26 mouse cellular contexts compared by ENCODE assay signal in the genomic region with DNA sequence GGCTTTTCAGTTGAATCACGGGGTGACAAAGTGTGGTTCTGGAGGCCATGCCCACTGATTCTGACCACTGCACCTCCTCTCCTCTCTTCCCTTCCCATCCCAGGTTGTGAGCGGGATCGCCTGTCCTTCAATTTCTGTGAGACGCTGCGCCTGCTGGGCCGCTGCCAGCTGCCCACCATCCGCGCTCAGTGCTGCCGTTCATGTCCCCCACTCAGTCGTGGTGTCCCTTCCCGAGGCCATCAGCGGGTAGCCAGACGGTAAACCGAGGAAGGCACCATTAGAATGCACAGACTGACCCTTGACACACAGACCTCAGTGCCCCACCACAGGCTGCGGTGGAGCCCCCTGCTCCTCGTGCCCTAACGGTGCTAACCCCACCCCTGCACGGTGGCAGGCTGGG. TPM values are rescaled to one million over a fixed set of nuclear protein-coding genes. Genes with fewer than 3 reads are reported as not detected.
DNase-seq lines count a peak whose midpoint lies in the region; ATAC-seq and TF ChIP-seq lines count a peak whose summit lies in the region.
"Had no signal": no experiment of that assay in that cellular context is flagged by ENCODE, and none has a peak within 500 bp of the region (broad histone marks: within the 10 kb centered on the region; RNA-seq: fewer than 3 reads in every experiment).

No protein-coding gene starts in this region.

- 92% methylated on average over 18 of the region's 18 CpGs for WGBS in heart, embryonic 13.5 days
- 89% methylated on average over 18 of the region's 18 CpGs for WGBS in heart, postnatal 0 days

- H3K27ac ChIP-seq in heart, embryonic 13.5 days (replicated peaks): peak overlapping the region; percentile 91; the same call in 1 of the 2 replicates
- peak overlapping the region; percentile 95 for H3K27ac ChIP-seq in heart, postnatal 0 days (ENCODE audit: low read depth)
- H3K27ac ChIP-seq: embryonic facial prominence, embryonic 10.5 days; embryonic facial prominence, embryonic 13.5 days; forebrain, embryonic 12.5 days; forebrain, embryonic 15.5 days; hindbrain, embryonic 12.5 days; hindbrain, embryonic 15.5 days had no signal

- no peak for ATAC-seq in heart, embryonic 13.5 days (ENCODE audit: extremely low read depth, insufficient number of reproducible peaks, low FRiP score, low TSS enrichment)
- no peak for ATAC-seq in heart, postnatal 0 days (ENCODE audit: insufficient read depth, low read depth)
- ATAC-seq: forebrain, embryonic 15.5 days; intestine, postnatal 0 days had no signal

- peak; percentile 93 for DNase-seq in heart, adult 11 months
- no peak for DNase-seq in heart, postnatal 14 days
- DNase-seq in heart, adult 18-20 months: no peak
- no peak for DNase-seq in heart, postnatal 0 days (ENCODE audit: low spot score)
- DNase-seq in heart, postnatal 4 days: no peak
- DNase-seq: adrenal gland, adult 2 months; adrenal gland, postnatal 14 days; cerebellum, adult 11-12 months; cerebellum, adult 8-10 months; cerebellum, postnatal 10 days; cerebellum, postnatal 36 days; embryo, embryonic 11 days; gastrocnemius, postnatal 25 days; kidney, adult 2 months had no signal

- no peak overlapping the region for H3K9ac ChIP-seq in heart, embryonic 13.5 days
- H3K9ac ChIP-seq in heart, postnatal 0 days (replicated peaks; ENCODE audit: low read depth, low read length): no peak overlapping the region
- H3K9ac ChIP-seq: embryonic facial prominence, embryonic 13.5 days; forebrain, embryonic 12.5 days; forebrain, embryonic 15.5 days; hindbrain, embryonic 12.5 days; hindbrain, embryonic 15.5 days had no signal

- H3K4me3 ChIP-seq in heart, embryonic 13.5 days: no peak overlapping the region
- no peak overlapping the region for H3K4me3 ChIP-seq in heart, postnatal 0 days (ENCODE audit: low read depth, low read length)
- H3K4me3 ChIP-seq: embryonic facial prominence, embryonic 10.5 days; embryonic facial prominence, embryonic 13.5 days; erythroblast, embryonic 14.5 days; forebrain, embryonic 12.5 days; forebrain, embryonic 15.5 days; hindbrain, embryonic 12.5 days; hindbrain, embryonic 15.5 days had no signal

- intact Hi-C loops in heart, postnatal 14 days (cut with DNase I): loop anchor here (5.0 kb wide), 1 partner anchor 118 kb away; no protein-coding TSS in a partner anchor

- H3K27me3 ChIP-seq in heart, embryonic 13.5 days (replicated peaks): no peaks in the 10 kb centered on the region
- H3K27me3 ChIP-seq in heart, postnatal 0 days (ENCODE audit: control insufficient read depth, insufficient read depth, low read length): no peaks in the 10 kb centered on the region
- H3K27me3 ChIP-seq: embryonic facial prominence, embryonic 13.5 days; forebrain, embryonic 12.5 days; forebrain, embryonic 15.5 days; hindbrain, embryonic 12.5 days; hindbrain, embryonic 15.5 days had no signal

- TF ChIP-seq EP300 in heart, postnatal 0 days (IDR thresholded peaks at IDR 0.05; ENCODE audit: low read depth): no peak

- H3K36me3 ChIP-seq in heart, embryonic 13.5 days: peaks cover 39% of the 10 kb centered on the region
- H3K36me3 ChIP-seq in heart, postnatal 0 days (replicated peaks; ENCODE audit: control insufficient read depth, insufficient read depth, low read length): 0 out of 2 replicates have a peak, but pooled peaks cover 31% of the 10 kb centered on the region

- no peak overlapping the region for H3K4me2 ChIP-seq in heart, embryonic 13.5 days
- H3K4me2 ChIP-seq in heart, postnatal 0 days (ENCODE audit: low read depth, low read length): no peak overlapping the region
- H3K4me2 ChIP-seq: embryonic facial prominence, embryonic 13.5 days; forebrain, embryonic 12.5 days; forebrain, embryonic 15.5 days; heart, embryonic 11.5 days; hindbrain, embryonic 12.5 days; hindbrain, embryonic 15.5 days had no signal

- H3K4me1 ChIP-seq in heart, embryonic 13.5 days: peaks cover 22% of the 10 kb centered on the region
- peaks cover 29% of the 10 kb centered on the region for H3K4me1 ChIP-seq in heart, postnatal 0 days (ENCODE audit: control insufficient read depth, insufficient read depth)
- H3K4me1 ChIP-seq: forebrain, embryonic 12.5 days; forebrain, embryonic 15.5 days; hindbrain, embryonic 12.5 days had no signal

- no peak for TF ChIP-seq CTCF in heart, postnatal 0 days (IDR thresholded peaks at IDR 0.05; ENCODE audit: low read depth)

- H3K9me3 ChIP-seq in heart, embryonic 13.5 days: no peaks in the 10 kb centered on the region
- no peaks in the 10 kb centered on the region for H3K9me3 ChIP-seq in heart, postnatal 0 days (replicated peaks; ENCODE audit: control insufficient read depth, low read length)
- H3K9me3 ChIP-seq: embryonic facial prominence, embryonic 10.5 days; embryonic facial prominence, embryonic 13.5 days; forebrain, embryonic 12.5 days; forebrain, embryonic 15.5 days; hindbrain, embryonic 12.5 days; hindbrain, embryonic 15.5 days had no signal

RNA-seq across cellular contexts. Expression of gene Adamts7, which starts 36.7 kb away (rescaled TPM):
- 10 to 100 TPM; 23.4 to 27.5 TPM for total RNA-seq in heart, postnatal 14 days (2021)
- polyA plus RNA-seq in heart, embryonic 13.5 days (2015; fragmentation: Nextera tagmentation; extraction: Ambion mirVana): 6.8 and 7.9 TPM in 2 replicates
- total RNA-seq in heart, adult 18-20 months (2021): 1 to 10 TPM; 7.6 to 8.4 TPM
- total RNA-seq in heart, postnatal 0 days (2014; rRNA removed; ENCODE audit: low replicate concordance): 12.8 and 34.4 TPM in 2 replicates
- polyA plus RNA-seq in heart, postnatal 0 days (2015; fragmentation: Nextera tagmentation; extraction: Ambion mirVana): 7.6 and 8.3 TPM in 2 replicates
- 10 to 100 TPM; 17.5 to 17.6 TPM for total RNA-seq in heart, postnatal 4 days (2021)
- total RNA-seq: hematopoietic stem cell, adult 5-6 weeks; MEL had no signal
